Mouse (Mus musculus): Measurements from ENCODE around the gene St6galnac1.
"Not testable (repeated sequence)": the region's sequence is repeated elsewhere in the genome, so short reads cannot be mapped to it uniquely, and the experiment has no call there.

St6galnac1 gene

GRCm38 (mm10) chr11:116775407-116775806 lies at the start of gene St6galnac1:
St6galnac1 (minus strand) TSS chr11:116775507.
- DNase-seq (ENCODE audit: low spot score): no peak

GRCm38 (mm10) chr11:116823885-116824284 lies 48.6 kb upstream of the St6galnac1 start:
- not testable (repeated sequence) for DNase-seq (ENCODE audit: low spot score)

GRCm38 (mm10) chr11:116823255-116823654 lies 47.9 kb upstream of the St6galnac1 start:
- DNase-seq (ENCODE audit: low spot score): no peak

GRCm38 (mm10) chr11:116822626-116823025 lies 47.3 kb upstream of the St6galnac1 start:
- no peak for DNase-seq (ENCODE audit: low spot score)

- no peak for DNase-seq (ENCODE audit: low spot score)
Measured at GRCm38 (mm10) chr11:116822215-116822614, 46.9 kb upstream of the St6galnac1 start.

- DNase-seq (ENCODE audit: low spot score): no peak
Measured at GRCm38 (mm10) chr11:116821057-116821940, 46.0 kb upstream of the St6galnac1 start.

- no peak for DNase-seq (ENCODE audit: low spot score)
Measured at GRCm38 (mm10) chr11:116819932-116820593, 44.8 kb upstream of the St6galnac1 start.

- no peak for DNase-seq (ENCODE audit: low spot score)
Measured at GRCm38 (mm10) chr11:116818722-116819121, 43.4 kb upstream of the St6galnac1 start.

- DNase-seq (ENCODE audit: low spot score): no peak
Measured at GRCm38 (mm10) chr11:116817567-116817966, 42.3 kb upstream of the St6galnac1 start.

- DNase-seq (ENCODE audit: low spot score): no peak
Measured at GRCm38 (mm10) chr11:116816769-116817168, 41.5 kb upstream of the St6galnac1 start.

GRCm38 (mm10) chr11:116814884-116815415 lies 39.6 kb upstream of the St6galnac1 start:
- DNase-seq (ENCODE audit: low spot score): no peak

GRCm38 (mm10) chr11:116814076-116814883 lies 39.0 kb upstream of the St6galnac1 start:
- no peak for DNase-seq (ENCODE audit: low spot score)

- DNase-seq (ENCODE audit: low spot score): no peak
Measured at GRCm38 (mm10) chr11:116813610-116814009, 38.3 kb upstream of the St6galnac1 start.

GRCm38 (mm10) chr11:116812793-116813529 lies 37.7 kb upstream of the St6galnac1 start:
- no peak for DNase-seq (ENCODE audit: low spot score)

GRCm38 (mm10) chr11:116810983-116811901 lies 35.9 kb upstream of the St6galnac1 start:
- DNase-seq (ENCODE audit: low spot score): peak; percentile 46

GRCm38 (mm10) chr11:116810528-116810927 lies 35.2 kb upstream of the St6galnac1 start:
- DNase-seq (ENCODE audit: low spot score): no peak

- DNase-seq (ENCODE audit: low spot score): no peak
Measured at GRCm38 (mm10) chr11:116809520-116809919, 34.2 kb upstream of the St6galnac1 start.

- no peak for DNase-seq (ENCODE audit: low spot score)
Measured at GRCm38 (mm10) chr11:116808811-116809395, 33.6 kb upstream of the St6galnac1 start.

GRCm38 (mm10) chr11:116807938-116808606 lies 32.8 kb upstream of the St6galnac1 start:
- DNase-seq (ENCODE audit: low spot score): peak; percentile 81

All from layer of hippocampus, adult 9-10 months (tissue).